Mouse (Mus musculus) forebrain, postnatal 0 days (tissue): ENCODE data around the gene Hspb7. TPM values are rescaled to one million over a fixed set of nuclear protein-coding genes. Genes with fewer than 3 reads are reported as not detected.

Experiments used
- ATAC-seq: fragments of 200-750 bp; cut with Nextera tagmentation; 2 replicates; pipeline ENCODE4 v1.8.0; 2017; ENCODE audit warnings: mild to moderate bottlenecking, moderate library complexity
- DNase-seq: peaks from one replicate; pipeline ENCODE4 v3.0.0-alpha.2; 2015
- H3K27ac ChIP-seq: fragments of 300-500 bp; sonication (generic); 2 replicates; pipeline ENCODE4 v1.5.1; 2014; ENCODE audit warnings: low read depth, mild to moderate bottlenecking, antibody characterized with exemption, low read length, moderate library complexity, mixed read lengths
- H3K27me3 ChIP-seq: fragments of 300-500 bp; sonication (generic); 2 replicates; pipeline ENCODE4 v1.6.1; 2014; ENCODE audit warnings: mild to moderate bottlenecking, low read length, mixed read lengths; ENCODE audit not compliant: insufficient read depth
- H3K36me3 ChIP-seq: fragments of 300-500 bp; sonication (generic); 2 replicates; pipeline ENCODE4 v1.6.1; 2014; ENCODE audit warnings: mild to moderate bottlenecking, moderate library complexity; ENCODE audit not compliant: insufficient read depth
- H3K4me1 ChIP-seq: fragments of 300-500 bp; sonication (generic); 2 replicates; pipeline ENCODE4 v1.6.1; 2014; ENCODE audit warnings: antibody characterized with exemption; ENCODE audit not compliant: insufficient read depth
- H3K4me2 ChIP-seq: fragments of 300-500 bp; sonication (generic); 2 replicates; pipeline ENCODE4 v1.6.1; 2014; ENCODE audit warnings: low read depth, mild to moderate bottlenecking, moderate library complexity
- H3K4me3 ChIP-seq: fragments of 300-500 bp; sonication (generic); 2 replicates; pipeline ENCODE4 v1.5.1; 2014; ENCODE audit warnings: low read depth, low read length, mixed read lengths
- H3K9ac ChIP-seq: fragments of 300-500 bp; sonication (generic); 2 replicates; pipeline ENCODE4 v1.6.1; 2014; ENCODE audit warnings: mild to moderate bottlenecking
- H3K9me3 ChIP-seq: fragments of 300-500 bp; sonication (generic); 2 replicates; pipeline ENCODE4 v1.6.1; 2016; ENCODE audit warnings: low read length
- CTCF ChIP-seq: sonication (generic); IDR thresholded peaks from 2 replicates; pipeline ENCODE4 v1.5.1; 2016; ENCODE audit warnings: antibody characterized with exemption, control low read depth, low read depth
- WGBS: fragments of 180-500 bp; shearing (Covaris S2); extraction: QIAGEN DNeasy Blood & Tissue Kit; methylation state at CpG from one replicate; pipeline ENCODE4 v1.1.7; 2014; 5-methylcytosine and 5-hydroxymethylcytosine counted together
- polyA plus RNA-seq: library from polyadenylated mRNA; unstranded; fragments of >200 nt; fragmentation: Nextera tagmentation; extraction: Ambion mirVana; gene quantifications from 2 replicates; pipeline ENCODE4 v1.2.1, GENCODE M21; 2015
- total RNA-seq: library from RNA; depleted of rRNA; stranded (reverse); fragments of >200 nt; gene quantifications from 2 replicates; pipeline ENCODE4 v1.2.3, GENCODE M21; 2014

Hspb7 gene
- total and polyA plus RNA-seq, 2 experiments from 2014 or later: not detected

DNA sequence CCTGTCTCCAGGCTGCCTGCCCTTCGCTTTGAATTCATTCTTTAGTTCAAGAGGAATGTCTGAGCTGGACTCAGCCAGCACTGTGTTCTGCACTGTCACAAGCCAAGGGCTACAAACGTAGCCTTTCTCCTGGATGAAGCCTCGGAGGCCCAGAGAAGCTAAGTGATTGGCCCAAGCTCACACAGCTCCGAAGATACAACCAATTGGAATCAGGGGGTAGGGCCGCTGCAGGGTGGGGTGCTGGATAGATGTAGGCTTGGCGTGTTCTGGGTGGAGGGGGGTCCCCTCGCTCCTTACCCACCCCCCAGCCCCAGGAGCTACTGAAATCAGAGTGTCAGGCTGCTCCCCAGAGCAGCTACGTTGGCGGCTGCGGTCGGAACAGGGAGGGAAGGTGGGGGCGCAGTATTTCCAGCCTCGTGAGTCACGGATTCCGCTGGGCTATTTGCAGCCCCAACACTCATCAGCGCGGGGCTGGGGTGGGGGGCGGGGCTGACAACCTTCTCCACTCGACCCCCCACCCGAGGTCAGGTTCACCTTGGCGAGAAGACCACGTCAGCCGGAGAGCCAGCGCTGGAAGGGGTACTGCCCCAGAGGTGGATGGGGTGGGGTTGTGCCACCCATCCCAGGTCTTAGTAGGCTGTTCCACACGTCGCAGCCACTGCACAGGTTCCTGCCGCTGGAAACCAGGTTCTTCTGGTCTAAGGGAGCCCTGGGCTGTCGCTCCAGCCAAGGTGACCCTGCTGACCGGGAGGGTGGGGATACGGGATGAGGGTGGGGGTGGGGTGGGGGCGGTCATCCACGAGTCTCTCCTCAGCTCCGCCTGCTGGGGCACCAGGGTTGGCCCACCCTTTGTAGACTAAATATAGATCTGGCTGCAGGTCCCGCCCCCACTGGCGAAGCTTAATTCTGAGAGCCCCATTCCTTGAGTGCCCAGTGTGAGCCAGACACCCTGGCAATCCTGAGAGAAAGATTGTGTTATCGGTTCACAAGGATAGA lies 5.2 kb downstream of the Hspb7 start:
- WGBS: 4% methylated on average over 36 of the region's 36 CpGs
- H3K27ac ChIP-seq: peak overlapping the region; percentile 69
- H3K4me3 ChIP-seq: peak overlapping the region; percentile 56
- H3K4me1 ChIP-seq: peaks cover 4% of the 10 kb centered on the region; the same call in 1 of the 2 replicates
- H3K27me3 ChIP-seq: no peaks in the 10 kb centered on the region
- H3K9ac ChIP-seq: peak overlapping the region; percentile 73
- DNase-seq: peak; percentile 86
- H3K36me3 ChIP-seq: no peaks in the 10 kb centered on the region
- H3K4me2 ChIP-seq: peak overlapping the region; percentile 89
- no peaks in the 10 kb centered on the region for H3K9me3 ChIP-seq
- ATAC-seq: peak; percentile 99
- TF ChIP-seq CTCF: no peak; the same call in 1 of the 2 replicates

DNA sequence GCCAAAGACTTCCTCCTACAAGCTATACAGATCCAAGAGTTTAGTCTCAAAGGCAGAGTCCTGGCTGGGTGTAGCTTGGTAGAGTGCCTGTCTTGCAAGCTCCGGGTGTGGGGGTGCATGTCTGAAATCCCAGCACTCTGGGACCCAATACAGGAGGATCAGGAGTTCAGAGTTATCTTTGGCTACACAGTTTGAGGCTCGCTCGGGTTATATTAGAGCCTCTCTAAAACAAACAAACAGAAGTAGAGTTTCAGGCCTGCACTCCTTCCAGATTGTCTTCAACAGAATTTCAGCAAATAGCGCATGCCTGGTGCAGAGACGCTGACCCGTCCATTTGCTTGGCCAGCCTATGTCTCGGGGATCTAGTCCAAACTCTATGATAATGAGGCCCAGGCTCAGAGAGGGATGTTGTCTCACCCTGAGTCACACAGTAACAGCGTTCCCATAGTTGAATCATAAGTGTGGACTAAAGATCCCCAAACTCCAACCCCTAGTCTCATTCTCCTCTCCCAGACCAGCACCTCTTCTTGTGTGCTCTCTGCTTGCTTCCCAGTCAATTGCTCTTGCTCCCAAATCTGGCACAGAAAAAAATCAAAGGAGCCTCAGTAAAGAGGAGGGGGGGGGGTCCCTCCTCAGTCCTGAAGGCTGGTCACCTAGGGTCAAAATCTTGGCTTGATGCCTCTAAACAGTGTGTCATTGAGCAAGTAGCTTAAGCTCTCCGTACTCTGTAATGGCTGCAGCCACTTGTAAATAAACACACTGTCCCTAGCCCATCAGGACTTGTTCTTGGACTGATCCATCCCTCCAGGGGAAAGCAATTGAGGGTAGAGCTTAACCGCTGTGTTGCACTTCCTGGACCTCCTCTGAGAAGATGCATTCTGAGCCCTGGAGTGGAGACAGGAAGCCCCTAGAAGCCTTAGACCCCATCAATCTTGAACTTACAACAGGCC lies 6.5 kb downstream of the Hspb7 start:
- Histone ChIP-seq H3K9me3 (no peaks in the 10 kb centered on the region), H3K36me3 (no peaks in the 10 kb centered on the region), H3K27me3 (no peaks in the 10 kb centered on the region), H3K4me1 (peaks cover 4% of the 10 kb centered on the region; the same call in 1 of the 2 replicates), H3K4me3 (no peak overlapping the region), H3K9ac (0 out of 2 replicates have a peak overlapping the region, but pooled peaks have one; percentile 73), H3K4me2 (no peak overlapping the region), H3K27ac (no peak overlapping the region)
- TF ChIP-seq CTCF: no peak
- DNase-seq (no peak), ATAC-seq (no peak)
- WGBS: 83% methylated on average over 10 of the region's 10 CpGs

DNA sequence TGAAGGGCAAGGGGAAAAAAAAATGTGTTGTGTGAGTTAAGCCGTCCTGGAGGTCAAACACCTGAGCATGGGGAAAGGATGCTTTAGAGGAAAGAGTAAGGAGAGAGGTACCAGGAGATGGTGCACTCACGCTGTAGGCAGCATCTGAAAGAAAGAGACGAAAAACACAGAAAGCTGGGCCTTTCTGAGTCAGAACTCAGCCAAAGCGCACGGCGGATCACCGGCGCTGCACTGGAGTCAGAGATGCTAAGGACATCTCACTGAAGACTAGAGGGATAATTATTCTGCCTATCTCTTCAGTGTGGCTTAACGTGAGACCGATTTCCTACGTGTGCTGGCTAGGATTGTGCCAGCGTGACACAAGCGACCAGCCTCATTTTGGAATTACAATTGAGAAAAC lies 7.3 kb downstream of the Hspb7 start:
- Histone ChIP-seq H3K27me3 (no peaks in the 10 kb centered on the region), H3K9ac (no peak overlapping the region), H3K36me3 (no peaks in the 10 kb centered on the region), H3K9me3 (no peaks in the 10 kb centered on the region), H3K4me2 (no peak overlapping the region), H3K27ac (no peak overlapping the region), H3K4me3 (no peak overlapping the region), H3K4me1 (peaks cover 4% of the 10 kb centered on the region; the same call in 1 of the 2 replicates)
- 78% methylated on average over 13 of the region's 13 CpGs for WGBS
- TF ChIP-seq CTCF: no peak
- ATAC-seq: no peak
- DNase-seq: no peak

- no peak for ATAC-seq
- DNase-seq: no peak
- no peaks in the 10 kb centered on the region for H3K36me3 ChIP-seq
- WGBS: 82% methylated on average over 6 of the region's 6 CpGs
- H3K4me3 ChIP-seq: no peak overlapping the region
- H3K9me3 ChIP-seq: no peaks in the 10 kb centered on the region
- no peak for TF ChIP-seq CTCF
- H3K27me3 ChIP-seq: no peaks in the 10 kb centered on the region
- no peak overlapping the region for H3K4me2 ChIP-seq
- H3K9ac ChIP-seq: no peak overlapping the region
- H3K27ac ChIP-seq: no peak overlapping the region
- peaks cover 4% of the 10 kb centered on the region; the same call in 1 of the 2 replicates for H3K4me1 ChIP-seq
These were observed 8.8 kb downstream of the Hspb7 start for GRCm38 (mm10) chr4:141429381-141429780.

DNA sequence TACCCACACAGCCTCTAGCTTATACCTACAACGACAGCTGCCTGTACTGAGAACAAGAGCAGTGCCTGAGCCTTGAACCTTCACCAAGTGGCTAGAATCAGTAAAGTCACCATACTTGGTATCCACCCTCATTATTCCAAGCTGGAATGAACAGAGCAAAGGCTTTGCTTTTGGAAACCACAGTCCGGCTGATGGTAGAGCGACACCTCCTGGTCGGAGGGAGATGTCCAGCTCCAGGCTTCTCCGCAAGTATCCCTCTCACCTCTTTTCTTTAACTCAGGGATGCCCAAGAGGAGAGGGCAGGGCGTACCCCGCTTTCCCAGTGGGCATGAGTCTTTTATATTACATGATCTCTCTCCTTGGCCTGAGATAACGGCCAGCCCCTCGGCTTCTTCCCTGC lies 9.3 kb downstream of the Hspb7 start:
- Histone ChIP-seq H3K36me3 (no peaks in the 10 kb centered on the region), H3K27ac (no peak overlapping the region), H3K4me1 (peaks cover 4% of the 10 kb centered on the region; the same call in 1 of the 2 replicates), H3K9me3 (no peaks in the 10 kb centered on the region), H3K27me3 (no peaks in the 10 kb centered on the region), H3K4me3 (no peak overlapping the region), H3K9ac (no peak overlapping the region), H3K4me2 (no peak overlapping the region)
- no peak for DNase-seq
- WGBS: 54% methylated on average over 9 of the region's 9 CpGs
- no peak for ATAC-seq
- peak; percentile 47 for TF ChIP-seq CTCF

DNA sequence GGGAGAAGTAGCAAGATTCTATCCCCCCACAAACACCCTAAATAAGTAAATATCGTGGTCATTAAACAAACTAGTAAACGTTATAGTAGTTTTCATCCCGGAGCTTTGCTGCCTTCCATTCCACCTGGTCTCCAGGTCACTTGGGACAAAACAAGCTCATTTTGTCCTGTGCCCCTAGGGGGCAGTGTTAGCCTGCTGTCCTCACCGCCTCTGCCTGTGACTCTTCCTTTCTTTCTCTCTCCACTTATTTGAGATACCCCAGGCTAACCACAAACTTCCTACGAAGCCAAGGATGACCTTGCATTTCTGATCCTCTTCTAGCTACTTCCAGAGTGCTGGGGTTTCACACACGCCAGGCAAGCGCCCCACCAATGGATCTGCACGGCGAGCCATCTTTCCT lies 10.4 kb downstream of the Hspb7 start:
- DNase-seq (peak; percentile 57), ATAC-seq (no peak)
- 42% methylated on average over 9 of the region's 9 CpGs for WGBS
- Histone ChIP-seq H3K36me3 (no peaks in the 10 kb centered on the region), H3K4me3 (no peak overlapping the region), H3K9me3 (no peaks in the 10 kb centered on the region), H3K4me2 (no peak overlapping the region), H3K9ac (no peak overlapping the region), H3K27me3 (no peaks in the 10 kb centered on the region), H3K4me1 (peaks cover 4% of the 10 kb centered on the region; the same call in 1 of the 2 replicates), H3K27ac (no peak overlapping the region)
- TF ChIP-seq CTCF: peak; percentile 78
